Mouse (Mus musculus): ENCODE results near the gene D630045J12Rik. TPM values are rescaled to one million over a fixed set of nuclear protein-coding genes. Genes with fewer than 3 reads are reported as not detected.

D630045J12Rik gene
- polyA plus RNA-seq, 1 experiment from 2014 or later: 16.9 TPM

DNA sequence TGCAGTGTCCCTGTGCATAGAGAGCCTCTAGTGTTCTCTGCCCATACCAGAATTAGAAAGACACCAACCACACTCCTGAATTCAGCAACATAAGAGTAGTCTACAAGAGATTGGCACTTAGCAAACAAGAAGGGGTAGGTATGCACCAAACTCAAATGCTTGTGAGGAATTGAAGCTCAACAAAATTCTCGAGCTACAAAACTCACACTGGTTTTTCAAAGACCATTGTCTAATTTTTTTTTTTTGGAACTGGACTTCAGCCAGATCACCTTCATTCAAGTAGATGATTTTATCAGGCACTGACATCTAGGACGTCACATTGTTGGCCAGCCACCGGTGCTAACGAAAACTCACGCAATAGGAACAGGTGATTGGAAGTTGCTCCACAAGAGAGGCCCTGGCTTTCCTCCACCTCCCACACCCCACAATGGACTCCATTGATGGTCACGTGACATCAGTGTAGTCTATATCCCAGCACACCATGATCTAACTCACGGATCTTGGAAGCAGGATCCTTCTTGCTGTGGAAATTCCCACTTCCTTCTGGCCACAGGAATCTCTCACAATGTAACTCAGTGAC, 151.5 kb downstream of the D630045J12Rik start:
- 87% methylated on average over 7 of the region's 7 CpGs for WGBS
- Histone ChIP-seq H3K9me3 (no peaks in the 10 kb centered on the region), H3K27me3 (no peaks in the 10 kb centered on the region), H3K4me2 (no peak overlapping the region), H3K4me3 (no peak overlapping the region), H3K9ac (no peak overlapping the region), H3K27ac (replicated peaks) (no peak overlapping the region), H3K36me3 (no peaks in the 10 kb centered on the region), H3K4me1 (replicated peaks) (no peaks in the 10 kb centered on the region)
- no peak for ATAC-seq (ENCODE audit: low FRiP score, low read depth)

GRCm38 (mm10) chr6:38096961-38097370, 156.8 kb downstream of the D630045J12Rik start:
- no peak for ATAC-seq (ENCODE audit: low FRiP score, low read depth)
- WGBS: 74% methylated on average over 5 of the region's 5 CpGs
- H3K9ac ChIP-seq: no peak overlapping the region

GRCm38 (mm10) chr6:38094701-38095100, 159.1 kb downstream of the D630045J12Rik start:
- H3K9ac ChIP-seq: no peak overlapping the region
- H3K36me3 ChIP-seq: no peaks in the 10 kb centered on the region
- no peak overlapping the region for H3K4me2 ChIP-seq
- no peak for ATAC-seq (ENCODE audit: low FRiP score, low read depth)
- H3K27me3 ChIP-seq: no peaks in the 10 kb centered on the region
- no peaks in the 10 kb centered on the region for H3K9me3 ChIP-seq
- no peak overlapping the region for H3K27ac ChIP-seq (replicated peaks)
- WGBS: 92% methylated on average over 10 of the region's 10 CpGs
- no peaks in the 10 kb centered on the region for H3K4me1 ChIP-seq (replicated peaks)
- H3K4me3 ChIP-seq: no peak overlapping the region

More at GRCm38 (mm10) chr6:38096961-38097370, 156.8 kb downstream of the D630045J12Rik start:
- no peak overlapping the region for H3K4me2 ChIP-seq
- no peaks in the 10 kb centered on the region for H3K27me3 ChIP-seq
- H3K9me3 ChIP-seq: no peaks in the 10 kb centered on the region
- H3K27ac ChIP-seq (replicated peaks): no peak overlapping the region
- no peaks in the 10 kb centered on the region for H3K36me3 ChIP-seq
- no peak overlapping the region for H3K4me3 ChIP-seq
- H3K4me1 ChIP-seq (replicated peaks): no peaks in the 10 kb centered on the region

GRCm38 (mm10) chr6:38092539-38092938, 161.3 kb downstream of the D630045J12Rik start:
- no peak overlapping the region for H3K4me2 ChIP-seq
- H3K27me3 ChIP-seq: no peaks in the 10 kb centered on the region
- no peaks in the 10 kb centered on the region for H3K9me3 ChIP-seq
- 97% methylated on average over 8 of the region's 8 CpGs for WGBS
- no peak overlapping the region for H3K4me3 ChIP-seq
- H3K27ac ChIP-seq (replicated peaks): no peak overlapping the region
- no peak for ATAC-seq (ENCODE audit: low FRiP score, low read depth)
- no peaks in the 10 kb centered on the region for H3K4me1 ChIP-seq (replicated peaks)
- H3K36me3 ChIP-seq: no peaks in the 10 kb centered on the region
- H3K9ac ChIP-seq: no peak overlapping the region

GRCm38 (mm10) chr6:38087242-38088026, 166.4 kb downstream of the D630045J12Rik start:
- WGBS: 76% methylated on average over 9 of the region's 9 CpGs
- Histone ChIP-seq H3K4me3 (no peak overlapping the region), H3K4me2 (no peak overlapping the region), H3K27me3 (no peaks in the 10 kb centered on the region), H3K9ac (no peak overlapping the region), H3K27ac (replicated peaks) (no peak overlapping the region), H3K9me3 (no peaks in the 10 kb centered on the region), H3K4me1 (replicated peaks) (no peaks in the 10 kb centered on the region), H3K36me3 (no peaks in the 10 kb centered on the region)
- ATAC-seq (ENCODE audit: low FRiP score, low read depth): no peak

DNA sequence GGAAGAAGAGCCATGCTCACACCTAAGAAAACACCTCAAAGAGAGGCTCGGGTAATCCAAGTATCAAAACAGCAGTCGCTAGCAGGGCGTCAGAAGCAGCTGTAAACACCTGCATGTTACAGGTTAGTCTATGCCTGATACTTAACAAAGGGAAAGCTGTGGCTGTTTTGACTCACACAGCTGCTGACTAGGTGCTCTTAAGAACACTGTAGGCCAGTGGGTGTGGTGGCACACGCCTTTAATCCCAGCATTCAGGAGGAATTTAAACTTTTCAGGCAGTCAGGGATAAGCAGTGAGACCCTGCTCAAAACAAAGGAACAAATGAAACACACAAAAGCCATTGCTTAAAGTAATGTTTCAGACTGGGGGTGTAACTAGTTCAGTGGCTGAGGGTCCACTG, 170.6 kb downstream of the D630045J12Rik start:
- no peak overlapping the region for H3K27ac ChIP-seq (replicated peaks)
- H3K9ac ChIP-seq: no peak overlapping the region
- H3K9me3 ChIP-seq: no peaks in the 10 kb centered on the region
- H3K4me1 ChIP-seq (replicated peaks): no peaks in the 10 kb centered on the region
- no peak overlapping the region for H3K4me2 ChIP-seq
- H3K27me3 ChIP-seq: no peaks in the 10 kb centered on the region
- WGBS: 67% methylated on average over 4 of the region's 4 CpGs
- no peak overlapping the region for H3K4me3 ChIP-seq
- ATAC-seq (ENCODE audit: low FRiP score, low read depth): no peak
- no peaks in the 10 kb centered on the region for H3K36me3 ChIP-seq

- no peak for ATAC-seq (ENCODE audit: low FRiP score, low read depth)
- 63% methylated on average over 11 of the region's 11 CpGs for WGBS
Observed at GRCm38 (mm10) chr6:38081727-38082341, 172.0 kb downstream of the D630045J12Rik start.

DNA sequence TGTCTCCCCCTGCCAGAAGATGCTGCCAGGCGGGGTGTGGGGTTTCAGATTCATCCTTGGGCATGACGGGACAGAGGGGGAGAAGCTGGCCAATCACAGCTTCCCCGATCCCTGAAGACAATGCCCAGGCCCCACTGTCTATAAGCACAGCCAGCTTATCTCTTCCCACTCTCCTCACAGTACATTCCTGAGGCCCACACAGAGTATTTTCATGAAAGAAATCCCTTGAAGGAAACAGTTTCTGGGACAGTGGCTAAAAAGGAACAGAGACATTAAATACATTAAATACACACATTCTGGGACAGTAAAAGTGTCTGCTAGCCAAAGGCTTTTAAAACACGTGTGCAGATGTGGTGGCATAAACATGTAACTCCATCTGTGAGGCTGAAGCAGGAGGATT, 173.4 kb downstream of the D630045J12Rik start:
- H3K27me3 ChIP-seq: no peaks in the 10 kb centered on the region
- no peaks in the 10 kb centered on the region for H3K4me1 ChIP-seq (replicated peaks)
- H3K27ac ChIP-seq (replicated peaks): no peak overlapping the region
- WGBS: 64% methylated on average over 4 of the region's 4 CpGs
- H3K4me3 ChIP-seq: no peak overlapping the region
- no peaks in the 10 kb centered on the region for H3K36me3 ChIP-seq
- no peaks in the 10 kb centered on the region for H3K9me3 ChIP-seq
- no peak for ATAC-seq (ENCODE audit: low FRiP score, low read depth)
- H3K4me2 ChIP-seq: no peak overlapping the region
- H3K9ac ChIP-seq: no peak overlapping the region

More at GRCm38 (mm10) chr6:38081727-38082341, 172.0 kb downstream of the D630045J12Rik start:
- H3K36me3 ChIP-seq: no peaks in the 10 kb centered on the region
- H3K4me1 ChIP-seq (replicated peaks): no peaks in the 10 kb centered on the region
- no peaks in the 10 kb centered on the region for H3K27me3 ChIP-seq
- H3K4me3 ChIP-seq: no peak overlapping the region
- H3K9ac ChIP-seq: no peak overlapping the region
- H3K27ac ChIP-seq (replicated peaks): no peak overlapping the region
- no peaks in the 10 kb centered on the region for H3K9me3 ChIP-seq
- H3K4me2 ChIP-seq: no peak overlapping the region

GRCm38 (mm10) chr6:38073592-38073991, 180.2 kb downstream of the D630045J12Rik start:
- ATAC-seq (ENCODE audit: low FRiP score, low read depth): no peak

More at GRCm38 (mm10) chr6:38073592-38073991, 180.2 kb downstream of the D630045J12Rik start:
- Histone ChIP-seq H3K27me3 (no peaks in the 10 kb centered on the region), H3K9ac (no peak overlapping the region), H3K36me3 (no peaks in the 10 kb centered on the region), H3K4me3 (no peak overlapping the region), H3K9me3 (no peaks in the 10 kb centered on the region), H3K4me2 (no peak overlapping the region), H3K27ac (replicated peaks) (no peak overlapping the region), H3K4me1 (replicated peaks) (no peaks in the 10 kb centered on the region)
- 92% methylated on average over 3 of the region's 3 CpGs for WGBS

Other genes starting within 250 kb of the D630045J12Rik start
- gene Svopl, start 207.0 kb downstream of the D630045J12Rik start, polyA plus RNA-seq (2015; fragmentation: Nextera tagmentation; extraction: Ambion mirVana): 0.93 and 0.96 TPM in 2 replicates
- not detected in 2 replicates for gene Tmem213, start 144.8 kb downstream of the D630045J12Rik start, polyA plus RNA-seq (2015; fragmentation: Nextera tagmentation; extraction: Ambion mirVana)
- 0.49 and 0.54 TPM in 2 replicates for gene Atp6v0a4, start 129.4 kb downstream of the D630045J12Rik start, polyA plus RNA-seq (2015; fragmentation: Nextera tagmentation; extraction: Ambion mirVana)
- 7.4 and 7.8 TPM in 2 replicates for gene Zc3hav1l, start 45.2 kb upstream of the D630045J12Rik start, polyA plus RNA-seq (2015; fragmentation: Nextera tagmentation; extraction: Ambion mirVana)
- 1.3 and 1.5 TPM in 2 replicates for gene Zc3hav1, start 100.6 kb upstream of the D630045J12Rik start, polyA plus RNA-seq (2015; fragmentation: Nextera tagmentation; extraction: Ambion mirVana)
- gene Ttc26, start 127.5 kb upstream of the D630045J12Rik start, polyA plus RNA-seq (2015; fragmentation: Nextera tagmentation; extraction: Ambion mirVana): 5.7 and 5.9 TPM in 2 replicates
- gene Ubn2, start 179.9 kb upstream of the D630045J12Rik start, polyA plus RNA-seq (2015; fragmentation: Nextera tagmentation; extraction: Ambion mirVana): 18.7 and 19.7 TPM in 2 replicates